Mouse (Mus musculus): ENCODE results near the gene Dhps.

The Dhps gene

GRCm38 (mm10) chr8:85071514-85072281, at the start of gene Dhps:
TSS of gene Dhps (plus strand) at chr8:85071757.
- in situ Hi-C loops (cut with MboI; ENCODE audit: low pct_unique_long_range_greater_than_20kb in 1 of 2, low sequenced_read_pairs in 2 of 2, unreplicated experiment in 1 of 2): no loop called here

- in situ Hi-C loops (cut with MboI; ENCODE audit: low pct_unique_long_range_greater_than_20kb in 1 of 2, low sequenced_read_pairs in 2 of 2, unreplicated experiment in 1 of 2): no loop called here
These were observed 47.7 kb upstream of the Dhps start for GRCm38 (mm10) chr8:85023846-85024245.

GRCm38 (mm10) chr8:85025098-85025932, 46.2 kb upstream of the Dhps start, which contains the start of gene Asna1:
TSS of gene Asna1 (minus strand) at chr8:85025281.
- in situ Hi-C loops (cut with MboI; ENCODE audit: low pct_unique_long_range_greater_than_20kb in 1 of 2, low sequenced_read_pairs in 2 of 2, unreplicated experiment in 1 of 2): no loop called here

GRCm38 (mm10) chr8:85026670-85027515, 44.7 kb upstream of the Dhps start, which contains the start of gene Trir:
TSS of gene Trir (plus strand) at chr8:85026823.
- in situ Hi-C loops (cut with MboI; ENCODE audit: low pct_unique_long_range_greater_than_20kb in 1 of 2, low sequenced_read_pairs in 2 of 2, unreplicated experiment in 1 of 2): no loop called here

GRCm38 (mm10) chr8:85027516-85027855, 44.1 kb upstream of the Dhps start:
- in situ Hi-C loops (cut with MboI; ENCODE audit: low pct_unique_long_range_greater_than_20kb in 1 of 2, low sequenced_read_pairs in 2 of 2, unreplicated experiment in 1 of 2): no loop called here

GRCm38 (mm10) chr8:85027922-85028321, 43.6 kb upstream of the Dhps start:
- in situ Hi-C loops (cut with MboI; ENCODE audit: low pct_unique_long_range_greater_than_20kb in 1 of 2, low sequenced_read_pairs in 2 of 2, unreplicated experiment in 1 of 2): no loop called here

- in situ Hi-C loops (cut with MboI; ENCODE audit: low pct_unique_long_range_greater_than_20kb in 1 of 2, low sequenced_read_pairs in 2 of 2, unreplicated experiment in 1 of 2): no loop called here
These were observed 42.3 kb upstream of the Dhps start for GRCm38 (mm10) chr8:85029271-85029670.

GRCm38 (mm10) chr8:85032622-85033311, 38.8 kb upstream of the Dhps start:
- in situ Hi-C loops (cut with MboI; ENCODE audit: low pct_unique_long_range_greater_than_20kb in 1 of 2, low sequenced_read_pairs in 2 of 2, unreplicated experiment in 1 of 2): no loop called here

GRCm38 (mm10) chr8:85033867-85034266, 37.7 kb upstream of the Dhps start:
- in situ Hi-C loops (cut with MboI; ENCODE audit: low pct_unique_long_range_greater_than_20kb in 1 of 2, low sequenced_read_pairs in 2 of 2, unreplicated experiment in 1 of 2): no loop called here

- in situ Hi-C loops (cut with MboI; ENCODE audit: low pct_unique_long_range_greater_than_20kb in 1 of 2, low sequenced_read_pairs in 2 of 2, unreplicated experiment in 1 of 2): no loop called here
These were observed 36.8 kb upstream of the Dhps start for GRCm38 (mm10) chr8:85034764-85035163.

- in situ Hi-C loops (cut with MboI; ENCODE audit: low pct_unique_long_range_greater_than_20kb in 1 of 2, low sequenced_read_pairs in 2 of 2, unreplicated experiment in 1 of 2): no loop called here
These were observed 36.3 kb upstream of the Dhps start for GRCm38 (mm10) chr8:85035165-85035727.

- in situ Hi-C loops (cut with MboI; ENCODE audit: low pct_unique_long_range_greater_than_20kb in 1 of 2, low sequenced_read_pairs in 2 of 2, unreplicated experiment in 1 of 2): no loop called here
These were observed 35.7 kb upstream of the Dhps start for GRCm38 (mm10) chr8:85035728-85036310.

GRCm38 (mm10) chr8:85036381-85036717, 35.2 kb upstream of the Dhps start:
- in situ Hi-C loops (cut with MboI; ENCODE audit: low pct_unique_long_range_greater_than_20kb in 1 of 2, low sequenced_read_pairs in 2 of 2, unreplicated experiment in 1 of 2): no loop called here

GRCm38 (mm10) chr8:85036718-85037365, 34.7 kb upstream of the Dhps start, which contains the start of gene Tnpo2:
TSS of gene Tnpo2 (plus strand) at chr8:85036915.
- in situ Hi-C loops (cut with MboI; ENCODE audit: low pct_unique_long_range_greater_than_20kb in 1 of 2, low sequenced_read_pairs in 2 of 2, unreplicated experiment in 1 of 2): no loop called here

- in situ Hi-C loops (cut with MboI; ENCODE audit: low pct_unique_long_range_greater_than_20kb in 1 of 2, low sequenced_read_pairs in 2 of 2, unreplicated experiment in 1 of 2): no loop called here
These were observed 34.2 kb upstream of the Dhps start for GRCm38 (mm10) chr8:85037366-85037680.

- in situ Hi-C loops (cut with MboI; ENCODE audit: low pct_unique_long_range_greater_than_20kb in 1 of 2, low sequenced_read_pairs in 2 of 2, unreplicated experiment in 1 of 2): no loop called here
These were observed 33.7 kb upstream of the Dhps start for GRCm38 (mm10) chr8:85037681-85038531.

- in situ Hi-C loops (cut with MboI; ENCODE audit: low pct_unique_long_range_greater_than_20kb in 1 of 2, low sequenced_read_pairs in 2 of 2, unreplicated experiment in 1 of 2): no loop called here
These were observed 27.9 kb upstream of the Dhps start for GRCm38 (mm10) chr8:85043619-85044018.
